Mouse (Mus musculus) cerebellum, adult 9-10 months (tissue): ENCODE data around the gene Bag1.
A peak's percentile ranks its signal among the peaks of the same experiment; 100 is the strongest.

Experiments used
- DNase-seq: peaks from one replicate; pipeline ENCODE4 v3.0.0; 2022

Bag1 gene

GRCm38 (mm10) chr4:40933694-40934093, 14.4 kb downstream of the Bag1 start:
- no peak for DNase-seq

GRCm38 (mm10) chr4:40929046-40929445, 19.0 kb downstream of the Bag1 start:
- no peak for DNase-seq

GRCm38 (mm10) chr4:40925568-40925967, 22.5 kb downstream of the Bag1 start:
- DNase-seq, result no peak

- no peak for DNase-seq
These were observed 24.9 kb downstream of the Bag1 start for GRCm38 (mm10) chr4:40923087-40923651.

- DNase-seq, result no peak
These were observed 26.8 kb downstream of the Bag1 start for GRCm38 (mm10) chr4:40921288-40921687.

GRCm38 (mm10) chr4:40920576-40920975, 27.5 kb downstream of the Bag1 start:
- DNase-seq, result no peak

GRCm38 (mm10) chr4:40919785-40920184, 28.3 kb downstream of the Bag1 start, which contains the start of gene Spink4:
Spink4 (plus strand) TSS chr4:40920052.
- DNase-seq, result no peak

- DNase-seq, result no peak
These were observed 31.4 kb downstream of the Bag1 start for GRCm38 (mm10) chr4:40916592-40917155.

- no peak for DNase-seq
These were observed 32.1 kb downstream of the Bag1 start for GRCm38 (mm10) chr4:40915947-40916346.

GRCm38 (mm10) chr4:40914287-40914867, 33.7 kb downstream of the Bag1 start:
- DNase-seq, result no peak

- DNase-seq, result no peak
These were observed 39.7 kb downstream of the Bag1 start for GRCm38 (mm10) chr4:40908261-40908969.

- peak; percentile 26 for DNase-seq
These were observed 41.8 kb downstream of the Bag1 start for GRCm38 (mm10) chr4:40906298-40906697.

GRCm38 (mm10) chr4:40900612-40901011, 47.5 kb downstream of the Bag1 start:
- no peak for DNase-seq

- no peak for DNase-seq
These were observed 48.0 kb downstream of the Bag1 start for GRCm38 (mm10) chr4:40900071-40900470.

GRCm38 (mm10) chr4:40899264-40899663, 48.8 kb downstream of the Bag1 start:
- DNase-seq, result no peak

GRCm38 (mm10) chr4:40898476-40899044, 49.5 kb downstream of the Bag1 start:
- no peak for DNase-seq

- DNase-seq, result no peak
These were observed 52.4 kb downstream of the Bag1 start for GRCm38 (mm10) chr4:40895646-40896045.

GRCm38 (mm10) chr4:40895118-40895517, 53.0 kb downstream of the Bag1 start:
- no peak for DNase-seq

- DNase-seq, result no peak
These were observed 56.9 kb downstream of the Bag1 start for GRCm38 (mm10) chr4:40891206-40891605.

GRCm38 (mm10) chr4:40889983-40890382, 58.1 kb downstream of the Bag1 start:
- no peak for DNase-seq

- no peak for DNase-seq
These were observed 58.8 kb downstream of the Bag1 start for GRCm38 (mm10) chr4:40889252-40889651.

GRCm38 (mm10) chr4:40888839-40889238, 59.3 kb downstream of the Bag1 start:
- DNase-seq, result no peak
